Mouse (Mus musculus) cortical plate, adult 2 months (tissue): ENCODE measurements at regions not wholly inside any gene's neighbourhood (a gene's known extent, or its start where the extent isn't known, plus 50 kb on each side); places are given as distances from the start of the nearest gene placed in this dataset.

Experiments used
- H3K27ac ChIP-seq: fragments of 200-500 bp; 2 replicates; pipeline ENCODE4 v1.5.1; 2012; ENCODE audit warnings: low read length, control low read depth, inconsistent platforms; ENCODE audit not compliant: insufficient read depth
- H3K4me1 ChIP-seq: fragments of 200-500 bp; 2 replicates; pipeline ENCODE4 v1.6.1; 2011; ENCODE audit warnings: low read length; ENCODE audit not compliant: control insufficient read depth, insufficient read depth
- H3K4me3 ChIP-seq: fragments of 200-500 bp; 2 replicates; pipeline ENCODE4 v1.5.1; 2011; ENCODE audit warnings: mild to moderate bottlenecking, low read length, control low read depth; ENCODE audit not compliant: insufficient read depth
- CTCF ChIP-seq: fragments of 200-500 bp; IDR thresholded peaks from 2 replicates; pipeline ENCODE4 v1.5.1; 2011; ENCODE audit warnings: mild to moderate bottlenecking, control low read depth, low read length; ENCODE audit not compliant: insufficient read depth; ENCODE audit errors: extremely low read depth
- POLR2A ChIP-seq: fragments of 200-500 bp; IDR thresholded peaks from 2 replicates; pipeline ENCODE4 v1.6.1; 2011; ENCODE audit warnings: mild to moderate bottlenecking, low read length, control low read depth; ENCODE audit not compliant: insufficient read depth; ENCODE audit errors: extremely low read depth

DNA sequence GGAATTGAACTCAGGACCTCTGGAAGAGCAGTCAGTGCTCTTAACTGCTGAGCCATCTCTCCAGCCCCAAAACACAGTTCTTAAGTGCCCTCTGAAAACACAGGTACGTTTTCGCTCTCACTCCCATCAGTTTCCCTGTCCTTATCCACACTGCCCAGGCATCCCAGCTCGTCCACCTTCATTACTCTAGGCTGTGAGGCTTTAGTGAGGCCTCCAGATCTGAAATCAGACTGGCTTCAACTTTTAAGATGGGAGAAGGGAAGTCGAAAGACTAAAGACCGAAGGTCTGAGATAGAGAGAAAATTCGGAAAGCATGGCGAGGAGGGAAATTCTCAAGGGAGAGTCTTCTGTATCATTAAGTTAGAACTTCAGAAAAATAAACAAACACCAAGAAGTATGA is 54.8 kb upstream of the Tet2 start:
- H3K4me3 ChIP-seq: no peak overlapping the region
- TF ChIP-seq CTCF (no peak), POLR2A (no peak)
- H3K27ac ChIP-seq: no peak overlapping the region; the same call in 1 of the 2 replicates
- no peaks in the 10 kb centered on the region for H3K4me1 ChIP-seq

DNA sequence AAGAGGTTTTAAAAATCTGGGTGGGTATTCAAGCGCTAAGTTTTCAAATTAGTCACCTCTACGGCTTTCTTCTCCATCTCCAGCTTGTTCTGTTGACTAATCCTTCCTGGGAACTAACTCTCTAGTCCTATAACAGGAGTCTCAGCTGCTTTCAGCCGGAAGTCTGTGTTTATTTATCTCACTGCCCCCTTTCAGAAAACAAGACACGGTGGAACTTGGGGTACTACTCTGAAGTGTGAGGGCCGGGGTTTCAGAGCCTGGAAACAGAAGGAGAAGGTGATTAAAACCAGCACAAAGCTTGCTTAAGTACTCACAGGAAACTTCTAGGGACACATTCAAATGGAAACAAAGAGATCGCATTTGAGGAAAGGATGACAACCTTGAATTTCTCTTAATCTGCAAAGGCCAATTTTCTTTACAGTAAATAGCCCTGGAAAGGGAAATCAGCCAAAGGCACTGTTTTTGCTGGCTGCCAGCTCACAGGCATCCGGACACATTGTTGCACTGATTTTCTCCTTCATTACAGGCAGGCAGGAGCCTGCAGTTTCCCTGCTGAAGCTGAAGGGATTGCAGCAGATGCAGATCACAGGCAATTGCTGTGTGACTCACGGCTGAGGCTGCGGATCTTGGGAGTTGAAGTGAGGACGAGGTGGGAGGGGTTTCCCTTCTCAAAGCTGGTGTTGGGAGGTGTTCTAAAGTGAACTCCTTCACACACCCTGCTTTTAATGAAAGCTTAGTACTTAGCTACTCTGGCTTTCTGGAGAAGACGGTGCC is 55.7 kb upstream of the Tet2 start:
- TF ChIP-seq POLR2A: no peak
- TF ChIP-seq CTCF: no peak
- Histone ChIP-seq H3K4me3 (no peak overlapping the region), H3K4me1 (no peaks in the 10 kb centered on the region), H3K27ac (no peak overlapping the region)

DNA sequence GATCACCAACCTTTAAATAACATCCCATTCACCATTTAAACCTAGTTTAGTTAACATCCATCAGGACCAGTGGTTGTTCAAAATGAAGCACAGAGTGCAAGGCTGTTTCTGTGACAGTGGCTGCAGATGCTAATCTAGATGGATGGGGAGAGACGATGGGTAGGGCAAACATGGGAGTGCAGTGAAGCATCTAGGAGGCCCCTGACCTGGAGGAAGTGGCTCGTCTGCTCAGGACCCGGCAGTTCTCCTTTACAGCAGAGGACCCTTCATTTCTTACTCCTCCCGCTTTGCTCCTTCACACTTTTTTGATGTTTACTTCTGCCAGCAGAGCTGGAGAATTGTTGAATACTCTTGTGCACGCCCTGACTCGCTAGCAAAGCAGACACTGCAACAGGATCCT is 60.5 kb upstream of the Tet2 start:
- H3K4me1 ChIP-seq: no peaks in the 10 kb centered on the region
- TF ChIP-seq CTCF: no peak
- TF ChIP-seq POLR2A: no peak
- no peak overlapping the region for H3K27ac ChIP-seq
- H3K4me3 ChIP-seq: no peak overlapping the region

DNA sequence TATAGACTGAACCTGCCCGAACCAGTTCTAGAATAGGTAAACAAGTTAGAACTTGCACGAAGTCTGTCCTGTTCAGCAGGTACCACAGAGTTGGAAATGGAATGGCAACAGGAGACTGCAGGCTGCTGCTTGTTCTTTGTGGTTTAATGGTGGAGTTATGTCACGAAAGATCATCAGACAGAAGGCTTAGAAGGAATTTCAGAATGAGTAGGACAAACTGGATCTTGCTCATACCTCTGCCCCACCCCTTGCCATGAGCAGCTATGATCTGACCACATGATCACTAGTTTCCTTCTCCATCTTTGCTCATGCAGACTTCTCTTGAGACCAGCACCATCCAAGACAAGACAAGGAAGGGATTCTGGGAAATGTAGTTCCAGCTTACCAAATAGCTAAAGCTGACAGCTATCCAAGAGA is 63.9 kb upstream of the Tet2 start:
- TF ChIP-seq CTCF: no peak
- TF ChIP-seq POLR2A: no peak
- Histone ChIP-seq H3K4me1 (no peaks in the 10 kb centered on the region), H3K4me3 (no peak overlapping the region), H3K27ac (no peak overlapping the region)

DNA sequence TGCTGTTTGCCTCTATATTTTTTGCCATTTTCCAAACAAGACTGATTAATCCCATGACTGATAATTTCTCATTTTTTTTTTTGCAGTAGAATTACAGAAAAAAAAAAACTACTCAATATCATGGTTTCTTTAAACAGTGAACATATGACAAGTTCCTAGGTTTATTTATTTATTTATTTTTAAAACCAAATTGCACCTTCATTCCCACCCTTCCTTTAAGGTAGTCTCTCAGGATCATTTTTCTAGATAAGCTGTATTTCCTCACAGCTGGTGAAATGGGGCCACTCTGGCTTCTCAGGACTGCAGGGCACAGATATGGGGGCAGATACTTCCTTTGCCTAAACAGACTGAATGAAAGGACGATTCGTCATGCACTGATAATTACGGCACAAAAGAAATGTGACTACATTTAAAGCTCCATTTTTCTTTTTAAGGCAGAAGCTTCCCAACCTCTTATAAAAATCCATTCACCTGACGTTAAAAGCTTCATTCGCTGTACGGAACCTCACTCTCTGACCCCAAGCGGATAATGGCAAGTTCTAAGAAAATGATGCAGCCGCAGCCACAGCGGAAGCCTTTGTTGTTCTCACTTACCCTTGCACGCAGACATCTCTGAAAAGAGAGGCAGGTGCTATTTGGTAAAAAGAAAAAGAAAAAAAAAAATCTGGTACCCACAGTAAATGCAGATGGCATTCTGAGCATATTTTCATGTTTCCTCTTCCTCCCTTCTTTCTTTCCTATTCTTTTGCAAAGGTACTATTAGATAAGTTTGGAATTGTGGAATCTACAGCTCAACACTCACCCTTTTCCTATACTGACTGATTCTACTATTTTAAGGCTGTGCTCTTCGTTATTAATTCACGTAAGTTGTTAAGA is 69.1 kb upstream of the Tet2 start:
- Histone ChIP-seq H3K4me1 (no peaks in the 10 kb centered on the region), H3K27ac (no peak overlapping the region), H3K4me3 (no peak overlapping the region)
- TF ChIP-seq POLR2A (no peak), CTCF (no peak)

DNA sequence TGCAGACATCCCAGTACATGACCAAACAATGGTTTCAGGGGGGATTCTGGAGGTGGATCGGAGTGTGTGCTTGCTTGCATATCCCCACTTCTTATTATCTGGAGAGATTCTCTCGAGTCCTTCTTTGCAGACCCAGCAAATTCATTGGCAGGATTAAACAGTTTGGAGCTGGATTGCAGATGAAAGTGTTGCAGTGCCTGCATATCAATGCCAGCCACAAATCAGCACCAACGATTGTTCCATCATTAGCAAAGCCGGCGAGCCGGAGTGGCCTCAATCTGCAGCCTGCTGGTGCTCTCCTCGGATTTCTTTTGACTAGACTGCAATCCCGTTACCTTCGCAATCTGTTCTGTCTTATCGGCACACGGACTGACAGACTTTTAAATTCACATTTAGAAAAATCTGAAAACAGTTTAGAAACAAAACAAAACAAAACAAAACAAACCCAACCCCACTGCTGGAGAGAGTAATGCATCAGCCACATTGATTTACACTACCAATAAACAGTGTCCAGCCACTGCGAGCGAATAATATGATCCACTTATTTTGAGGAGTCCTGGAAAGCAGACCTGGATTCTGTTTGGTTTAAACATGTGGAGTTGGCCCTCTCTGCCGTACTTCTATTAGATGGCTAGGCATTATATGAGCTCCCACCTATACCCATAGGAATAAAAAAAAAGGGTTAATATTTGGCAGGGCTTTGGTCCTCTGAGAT is 69.9 kb upstream of the Tet2 start:
- TF ChIP-seq CTCF (no peak), POLR2A (no peak)
- no peak overlapping the region for H3K4me3 ChIP-seq
- H3K27ac ChIP-seq: no peak overlapping the region
- no peaks in the 10 kb centered on the region for H3K4me1 ChIP-seq

DNA sequence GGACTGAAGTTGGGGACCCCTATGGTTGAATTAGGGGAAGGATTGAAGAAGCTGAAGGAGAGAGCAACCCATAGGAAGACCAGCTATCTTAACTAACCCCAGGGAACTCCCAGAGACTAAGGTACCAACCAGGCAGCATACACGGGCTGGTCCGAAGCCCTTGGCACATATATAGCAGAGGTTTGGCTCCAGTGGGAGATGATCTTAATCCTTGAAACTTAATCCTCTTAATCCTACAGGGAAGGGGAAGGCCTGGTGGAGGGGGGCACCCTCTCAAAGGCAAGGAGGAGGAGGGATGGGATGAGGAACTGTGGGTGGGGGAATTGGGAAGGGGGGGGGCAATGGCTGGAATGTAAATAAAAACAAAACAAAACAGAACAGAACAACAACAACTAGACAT is 72.1 kb upstream of the Tet2 start:
- TF ChIP-seq CTCF: no peak
- no peak for TF ChIP-seq POLR2A
- no peak overlapping the region for H3K27ac ChIP-seq

DNA sequence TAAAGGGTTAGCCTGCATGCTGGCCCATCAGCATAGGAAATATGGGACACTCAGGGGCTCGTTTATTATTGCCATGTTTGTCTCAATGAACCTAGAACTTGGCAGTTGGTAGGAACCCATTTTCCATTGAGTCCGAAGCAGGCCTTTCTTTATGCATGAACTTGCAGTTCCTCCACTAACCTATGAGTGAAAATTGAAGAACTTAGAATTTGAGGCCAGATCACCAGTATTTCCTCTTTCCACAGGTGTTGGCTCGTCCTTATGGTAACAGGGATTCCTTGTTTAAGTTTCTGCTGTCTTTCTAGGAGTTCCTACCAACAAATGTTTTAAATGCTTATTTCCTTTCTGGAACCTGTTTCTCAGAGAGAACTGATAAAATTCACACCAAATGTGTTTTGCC is 73.6 kb upstream of the Tet2 start:
- Histone ChIP-seq H3K27ac (no peak overlapping the region), H3K4me1 (no peaks in the 10 kb centered on the region), H3K4me3 (no peak overlapping the region)
- TF ChIP-seq CTCF (no peak), POLR2A (no peak)

More for the DNA sequence above, 72.1 kb upstream of the Tet2 start:
- Histone ChIP-seq H3K4me1 (no peaks in the 10 kb centered on the region), H3K4me3 (no peak overlapping the region)

DNA sequence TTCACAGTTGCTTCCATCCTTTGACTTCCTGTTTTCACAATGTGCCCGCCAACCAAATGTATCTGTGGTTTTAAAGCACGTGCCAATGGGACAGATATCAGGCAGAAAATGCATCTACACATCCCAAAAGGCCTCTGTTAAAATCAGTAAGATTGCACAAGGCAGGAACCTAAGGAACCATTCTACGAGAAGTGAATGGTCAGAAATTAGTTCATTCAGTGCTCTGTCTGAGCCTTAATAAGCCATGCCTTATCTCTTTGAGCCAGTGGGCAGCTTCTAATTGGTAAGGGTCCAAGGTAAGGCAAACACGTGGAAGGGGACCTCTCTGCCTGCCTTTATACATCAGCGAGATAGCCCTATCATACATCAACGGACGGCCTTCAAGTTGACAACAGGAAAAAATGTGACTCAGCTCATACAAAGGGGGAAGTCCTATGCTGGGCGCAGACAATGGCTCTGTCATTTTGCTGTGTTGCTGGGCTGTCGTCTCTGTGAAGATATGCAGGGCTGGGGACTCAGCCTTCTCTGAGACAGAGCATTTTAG is 78.3 kb upstream of the Tet2 start:
- no peak overlapping the region for H3K4me3 ChIP-seq
- H3K27ac ChIP-seq: no peak overlapping the region
- TF ChIP-seq POLR2A: no peak
- no peak for TF ChIP-seq CTCF
- peaks cover 2% of the 10 kb centered on the region; the same call in 1 of the 2 replicates for H3K4me1 ChIP-seq
